Mouse (Mus musculus): ENCODE measurements at regions not wholly inside any gene's neighbourhood (a gene's known extent, or its start where the extent isn't known, plus 50 kb on each side); places are given as distances from the start of the nearest gene placed in this dataset.

DNA sequence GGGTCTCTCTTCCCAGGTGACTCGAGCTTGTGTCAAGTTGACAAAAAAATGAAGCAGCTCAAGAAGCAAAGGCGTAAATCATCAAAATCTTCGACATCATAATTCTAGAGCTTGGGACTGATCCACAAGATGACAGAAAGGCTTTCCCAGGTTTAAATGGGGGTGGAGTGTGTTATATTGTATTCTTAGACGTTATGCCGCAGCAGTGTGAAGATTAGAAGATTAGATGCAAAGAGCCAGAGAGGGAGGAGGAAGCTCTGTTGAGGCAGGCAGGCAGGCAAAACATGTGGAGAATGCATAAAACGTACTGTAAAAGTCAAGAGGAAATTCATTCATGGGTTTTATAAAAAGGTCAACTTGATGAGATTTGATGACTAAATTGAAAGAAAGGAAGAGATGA is 708.7 kb upstream of the Tmpo start:
- Histone ChIP-seq H3K27ac (no peak overlapping the region), H3K4me1 (replicated peaks) (no peaks in the 10 kb centered on the region), H3K4me2 (no peak overlapping the region), H3K4me3 (no peak overlapping the region), H3K27me3 (no peaks in the 10 kb centered on the region), H3K9me3 (no peaks in the 10 kb centered on the region), H3K9ac (no peak overlapping the region), H3K36me3 (no peaks in the 10 kb centered on the region)
- ATAC-seq (ENCODE audit: low FRiP score): no peak
- WGBS: 89% methylated on average over 6 of the region's 6 CpGs

DNA sequence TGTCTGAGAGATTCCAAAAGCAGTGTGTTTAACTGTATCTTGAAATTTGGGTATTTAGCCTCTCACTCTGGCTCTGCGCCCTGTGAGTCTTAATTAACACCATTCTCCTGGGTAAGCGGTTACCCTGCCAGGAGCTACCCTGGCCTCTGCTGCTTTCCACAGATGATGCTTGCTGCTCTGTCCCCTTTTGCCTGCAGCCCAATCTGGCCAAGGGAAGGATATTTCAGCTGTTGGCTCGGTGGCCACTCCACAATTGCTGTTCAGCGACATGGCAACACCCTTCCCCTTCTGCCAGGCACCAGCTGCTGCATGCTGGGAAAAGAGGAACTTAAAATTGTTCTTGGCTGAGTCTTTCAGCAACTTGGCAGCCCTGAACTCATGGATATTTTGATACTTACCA is 707.4 kb upstream of the Tmpo start:
- Histone ChIP-seq H3K36me3 (no peaks in the 10 kb centered on the region), H3K9ac (no peak overlapping the region), H3K4me1 (replicated peaks) (no peaks in the 10 kb centered on the region), H3K27ac (no peak overlapping the region), H3K9me3 (no peaks in the 10 kb centered on the region), H3K4me3 (no peak overlapping the region), H3K27me3 (no peaks in the 10 kb centered on the region), H3K4me2 (no peak overlapping the region)
- ATAC-seq (ENCODE audit: low FRiP score): no peak
- WGBS: 80% methylated on average over 4 of the region's 4 CpGs

DNA sequence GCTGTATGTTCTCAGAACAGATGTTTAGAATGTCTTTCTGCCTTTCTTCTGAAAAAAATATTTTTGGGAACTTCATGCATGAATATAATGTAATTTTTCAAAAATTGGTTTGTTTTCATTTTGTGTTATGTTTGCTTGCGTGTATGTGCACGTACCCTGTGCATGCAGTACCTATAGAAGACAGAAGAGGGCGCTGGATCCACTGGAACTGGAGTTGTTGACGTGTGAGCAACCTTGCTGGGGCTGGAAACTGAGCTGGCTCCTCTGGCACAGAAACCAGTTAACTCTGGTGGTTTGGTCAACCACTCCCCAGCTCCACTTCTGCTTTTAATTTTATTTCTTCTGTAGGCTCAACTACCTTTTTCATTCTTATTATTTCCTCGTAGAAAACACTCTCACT is 702.0 kb upstream of the Tmpo start:
- Histone ChIP-seq H3K4me1 (replicated peaks) (peaks cover 8% of the 10 kb centered on the region), H3K27me3 (no peaks in the 10 kb centered on the region), H3K27ac (no peak overlapping the region), H3K9me3 (no peaks in the 10 kb centered on the region), H3K4me3 (no peak overlapping the region), H3K36me3 (no peaks in the 10 kb centered on the region), H3K4me2 (no peak overlapping the region), H3K9ac (no peak overlapping the region)
- ATAC-seq (ENCODE audit: low FRiP score): no peak
- 61% methylated on average over 5 of the region's 5 CpGs for WGBS

DNA sequence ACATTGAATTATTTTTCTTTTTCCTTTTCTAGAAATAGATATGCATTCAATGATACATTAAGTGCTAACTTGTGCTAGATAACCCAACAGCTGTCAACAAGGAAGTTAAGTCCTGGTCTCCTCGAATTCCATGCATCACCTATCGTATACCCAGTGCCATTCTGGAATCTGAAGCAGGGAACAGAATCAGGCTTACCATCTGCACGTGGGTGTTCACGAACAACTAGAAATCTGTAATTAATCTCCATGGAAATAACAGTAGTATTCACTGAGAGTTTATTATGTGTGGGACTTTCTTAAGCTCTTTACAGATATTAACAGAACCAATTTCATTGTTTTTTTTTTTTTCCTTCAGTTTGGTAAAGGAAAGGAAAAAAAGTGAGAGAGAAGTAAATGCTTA is 701.4 kb upstream of the Tmpo start:
- Histone ChIP-seq H3K9me3 (no peaks in the 10 kb centered on the region), H3K4me1 (replicated peaks) (peaks cover 8% of the 10 kb centered on the region), H3K27me3 (no peaks in the 10 kb centered on the region), H3K27ac (no peak overlapping the region), H3K4me2 (no peak overlapping the region), H3K36me3 (no peaks in the 10 kb centered on the region), H3K9ac (no peak overlapping the region), H3K4me3 (no peak overlapping the region)
- ATAC-seq (ENCODE audit: low FRiP score): no peak
- 73% methylated on average over 4 of the region's 4 CpGs for WGBS

DNA sequence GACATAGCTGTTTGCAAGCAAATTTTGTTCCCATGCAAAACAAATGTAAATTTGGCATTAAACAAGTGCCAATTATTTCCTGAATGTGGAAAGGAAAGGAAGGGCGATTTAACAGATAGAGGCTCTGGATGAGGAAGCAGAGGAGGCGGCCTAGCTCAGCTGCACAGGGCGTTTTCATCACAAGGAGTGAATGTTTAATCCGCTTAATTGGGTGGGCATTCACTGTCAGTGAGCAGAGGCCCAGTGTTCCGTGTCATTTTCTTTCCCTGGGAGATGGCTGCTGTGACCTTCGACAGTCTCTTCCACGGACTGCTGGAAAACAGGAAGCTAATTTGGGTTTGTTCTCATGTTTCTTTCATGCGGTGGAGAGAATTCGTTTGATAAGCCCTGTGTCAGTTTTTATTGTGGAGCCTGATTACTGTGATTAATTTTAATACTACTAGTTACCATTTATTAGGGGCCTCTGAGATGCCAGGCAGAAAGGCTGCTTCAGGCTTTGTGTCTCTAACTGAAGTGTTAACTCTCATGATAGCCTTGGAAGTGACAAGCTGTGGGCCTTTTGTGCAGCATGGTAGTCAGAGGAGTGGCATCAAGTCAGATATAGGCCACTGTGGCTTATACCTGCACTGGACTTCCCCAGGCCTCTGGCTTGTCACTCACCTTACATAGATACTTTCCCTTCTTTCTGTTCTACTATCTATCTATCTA is 700.6 kb upstream of the Tmpo start:
- WGBS: 21% methylated on average over 9 of the region's 9 CpGs
- H3K27me3 ChIP-seq: no peaks in the 10 kb centered on the region
- no peak overlapping the region for H3K9ac ChIP-seq
- no peak for ATAC-seq (ENCODE audit: low FRiP score)
- no peak overlapping the region for H3K4me3 ChIP-seq
- H3K9me3 ChIP-seq: no peaks in the 10 kb centered on the region
- H3K4me1 ChIP-seq (replicated peaks): peaks cover 8% of the 10 kb centered on the region
- no peaks in the 10 kb centered on the region for H3K36me3 ChIP-seq
- no peak overlapping the region for H3K4me2 ChIP-seq
- H3K27ac ChIP-seq: peak overlapping the region; percentile 70

GRCm38 (mm10) chr10:91875450-91875849 is 694.3 kb upstream of the Tmpo start:
- H3K9me3 ChIP-seq: no peaks in the 10 kb centered on the region
- WGBS: 87% methylated on average over 3 of the region's 3 CpGs
- ATAC-seq (ENCODE audit: low FRiP score): no peak

GRCm38 (mm10) chr10:91871244-91871643 is 690.1 kb upstream of the Tmpo start:
- no peaks in the 10 kb centered on the region for H3K9me3 ChIP-seq
- no peak for ATAC-seq (ENCODE audit: low FRiP score)
- H3K4me3 ChIP-seq: no peak overlapping the region
- no peak overlapping the region for H3K27ac ChIP-seq
- 71% methylated on average over 4 of the region's 4 CpGs for WGBS
- H3K4me2 ChIP-seq: no peak overlapping the region
- no peak overlapping the region for H3K9ac ChIP-seq
- H3K27me3 ChIP-seq: no peaks in the 10 kb centered on the region
- H3K4me1 ChIP-seq (replicated peaks): no peaks in the 10 kb centered on the region
- no peaks in the 10 kb centered on the region for H3K36me3 ChIP-seq

More at GRCm38 (mm10) chr10:91875450-91875849, 694.3 kb upstream of the Tmpo start:
- Histone ChIP-seq H3K36me3 (no peaks in the 10 kb centered on the region), H3K27ac (no peak overlapping the region), H3K4me1 (replicated peaks) (no peaks in the 10 kb centered on the region), H3K27me3 (no peaks in the 10 kb centered on the region), H3K4me3 (no peak overlapping the region), H3K9ac (no peak overlapping the region), H3K4me2 (no peak overlapping the region)

DNA sequence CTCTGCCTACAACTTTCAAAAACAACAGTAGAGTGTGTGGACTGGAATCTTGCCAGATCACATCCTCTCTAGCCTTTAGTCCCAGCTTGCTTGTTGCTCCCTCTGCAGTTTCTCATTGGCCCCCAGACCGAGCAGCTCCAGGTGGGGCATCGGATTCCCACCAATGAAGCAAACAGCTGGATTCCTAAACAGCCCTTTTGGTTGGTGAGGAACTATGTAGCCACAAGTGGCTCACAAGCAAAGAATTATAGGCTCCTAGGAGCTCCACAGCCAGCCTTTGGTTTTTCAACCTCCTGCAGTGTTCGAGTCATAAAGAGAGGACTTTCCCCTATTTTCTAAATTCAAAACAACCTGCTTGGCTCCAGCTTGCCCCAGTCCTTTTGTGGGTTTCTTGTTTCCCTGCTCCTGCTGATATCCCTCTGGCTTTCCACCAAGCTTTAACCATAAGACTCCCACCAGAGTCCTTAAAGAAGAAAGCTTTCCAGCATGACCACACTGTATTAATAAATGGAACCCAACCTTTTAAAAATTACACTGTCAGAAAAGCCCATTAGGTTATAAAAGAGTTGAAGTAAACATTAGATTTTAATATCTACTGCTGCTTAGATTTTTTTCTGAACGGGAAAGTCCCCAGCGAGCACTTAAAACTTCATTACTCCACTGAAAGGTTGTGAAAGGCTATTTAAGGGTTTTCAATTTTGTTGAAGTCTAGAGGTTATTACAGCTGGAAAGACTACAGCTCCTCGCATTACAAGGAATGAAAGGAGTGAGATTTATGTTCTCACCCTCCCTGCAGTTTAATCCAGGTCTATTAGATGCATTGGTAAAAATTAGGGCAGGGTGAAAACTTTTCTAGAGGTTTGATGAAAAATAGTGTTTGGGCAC is 677.8 kb upstream of the Tmpo start:
- no peaks in the 10 kb centered on the region for H3K27me3 ChIP-seq
- 46% methylated on average over 6 of the region's 6 CpGs for WGBS
- H3K9me3 ChIP-seq: no peaks in the 10 kb centered on the region; the same call in 1 of the 2 replicates
- H3K9ac ChIP-seq: no peak overlapping the region
- no peak overlapping the region for H3K27ac ChIP-seq
- no peak overlapping the region for H3K4me3 ChIP-seq
- no peak overlapping the region for H3K4me2 ChIP-seq
- no peaks in the 10 kb centered on the region for H3K36me3 ChIP-seq
- no peaks in the 10 kb centered on the region for H3K4me1 ChIP-seq (replicated peaks)
- ATAC-seq (ENCODE audit: low FRiP score): no peak

DNA sequence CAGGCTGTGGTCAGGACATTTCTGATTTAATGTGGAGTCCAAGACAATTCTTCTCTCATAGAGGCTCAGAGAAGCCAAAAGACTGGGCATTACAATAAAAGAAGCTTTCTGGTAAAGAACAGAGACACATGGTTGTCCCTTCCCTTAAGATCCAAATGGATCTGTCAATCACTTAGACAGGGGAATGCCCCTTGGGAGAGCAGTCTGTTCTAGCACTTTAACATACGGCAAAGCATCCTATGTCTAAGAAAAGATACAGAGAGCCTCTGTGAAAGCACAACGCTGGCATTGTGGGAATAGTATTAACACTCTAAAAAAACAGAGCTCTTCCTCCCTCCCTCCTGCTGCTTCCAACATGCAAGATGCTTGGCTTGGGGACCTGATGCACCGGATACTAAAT is 646.0 kb upstream of the Tmpo start:
- no peak overlapping the region for H3K4me2 ChIP-seq
- no peaks in the 10 kb centered on the region for H3K9me3 ChIP-seq
- H3K27ac ChIP-seq: no peak overlapping the region
- no peaks in the 10 kb centered on the region for H3K27me3 ChIP-seq
- no peak for ATAC-seq (ENCODE audit: low FRiP score)
- no peak overlapping the region for H3K9ac ChIP-seq
- WGBS: 28% methylated on average over 3 of the region's 3 CpGs
- H3K4me1 ChIP-seq (replicated peaks): peaks cover 8% of the 10 kb centered on the region; the same call in 1 of the 2 replicates
- H3K36me3 ChIP-seq: no peaks in the 10 kb centered on the region
- H3K4me3 ChIP-seq: no peak overlapping the region

- Histone ChIP-seq H3K4me3 (no peak overlapping the region), H3K36me3 (no peaks in the 10 kb centered on the region), H3K9ac (no peak overlapping the region), H3K4me1 (replicated peaks) (peaks cover 8% of the 10 kb centered on the region; the same call in 1 of the 2 replicates), H3K27me3 (no peaks in the 10 kb centered on the region), H3K9me3 (no peaks in the 10 kb centered on the region), H3K4me2 (no peak overlapping the region), H3K27ac (no peak overlapping the region)
- ATAC-seq (ENCODE audit: low FRiP score): no peak
- WGBS: 94% methylated on average over 5 of the region's 5 CpGs
These were observed 642.4 kb upstream of the Tmpo start for GRCm38 (mm10) chr10:91823499-91823898.

DNA sequence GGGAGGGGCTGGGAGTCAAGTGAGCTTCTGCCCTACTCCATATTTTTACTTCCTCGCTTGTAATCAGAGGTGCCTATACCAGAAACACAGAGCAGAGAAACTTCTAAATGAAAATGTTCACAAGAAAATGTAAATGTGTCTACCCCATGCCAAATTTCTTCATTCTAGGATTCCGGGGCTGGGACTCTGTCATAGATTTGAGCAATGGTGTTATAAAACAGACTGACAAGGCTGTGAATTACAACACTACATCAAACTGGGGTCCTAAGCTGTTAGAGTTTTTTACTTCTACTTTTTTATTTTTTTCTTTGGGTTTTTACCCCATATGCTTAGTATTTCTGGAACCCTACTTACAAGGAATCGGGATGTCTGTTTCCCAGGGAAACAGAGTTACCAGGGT is 623.8 kb upstream of the Tmpo start:
- Histone ChIP-seq H3K9ac (no peak overlapping the region), H3K36me3 (no peaks in the 10 kb centered on the region), H3K27me3 (no peaks in the 10 kb centered on the region), H3K9me3 (no peaks in the 10 kb centered on the region), H3K4me3 (no peak overlapping the region), H3K4me2 (no peak overlapping the region), H3K4me1 (replicated peaks) (no peaks in the 10 kb centered on the region), H3K27ac (no peak overlapping the region)
- no peak for ATAC-seq (ENCODE audit: low FRiP score)
- 92% methylated on average over 3 of the region's 3 CpGs for WGBS

All from hindbrain, embryonic 13.5 days (tissue).